Mouse (Mus musculus) MEL (cell line): ENCODE results near the gene Tuba3b. TPM values are rescaled to one million over a fixed set of nuclear protein-coding genes. Genes with fewer than 3 reads are reported as not detected.
A peak's percentile ranks its signal among the peaks of the same experiment; 100 is the strongest.

Experiments
- DNase-seq: peaks from one replicate; pipeline ENCODE4 v3.0.0; 2011; ENCODE audit warnings: low read depth, low spot score
- H3K27ac ChIP-seq: 2 replicates; pipeline ENCODE4 v1.5.1; 2012; ENCODE audit warnings: low read depth, mild to moderate bottlenecking, control low read depth, low read length, moderate library complexity; ENCODE audit not compliant: control insufficient read depth
- H3K27me3 ChIP-seq, 2 experiments: fragments of 150-350 bp in 1 of 2; sonication (generic) in 1 of 2; 2 replicates each; pipeline ENCODE4 v1.6.1; 2012; ENCODE audit warnings: low read length in 2 of 2, mild to moderate bottlenecking in 2 of 2, improper control_type of control experiment in 1 of 2, moderate library complexity in 1 of 2; ENCODE audit not compliant: insufficient read depth in 2 of 2, control insufficient read depth in 1 of 2
- H3K36me3 ChIP-seq, 2 experiments: 2 replicates each; pipeline ENCODE4 v1.6.1; 2012 to 2014; ENCODE audit warnings: low read length in 2 of 2, improper control_type of control experiment in 1 of 2, inconsistent platforms in 1 of 2, mild to moderate bottlenecking in 1 of 2; ENCODE audit not compliant: insufficient read depth in 2 of 2, control insufficient read depth in 1 of 2
- H3K4me1 ChIP-seq, 2 experiments: fragments of 150-350 bp in 1 of 2; sonication (generic) in 1 of 2; 2 replicates each; pipeline ENCODE4 v1.6.1; 2012; ENCODE audit warnings: low read length in 2 of 2, improper control_type of control experiment in 1 of 2, mild to moderate bottlenecking in 1 of 2; ENCODE audit not compliant: insufficient read depth in 2 of 2, control insufficient read depth in 1 of 2
- H3K4me3 ChIP-seq, 2 experiments: fragments of 150-350 bp in 1 of 2; sonication (generic) in 1 of 2; 2 replicates each; pipeline ENCODE4 v1.5.1; 2012; ENCODE audit warnings: low read depth in 2 of 2, low read length in 2 of 2, mild to moderate bottlenecking in 2 of 2, moderate library complexity in 2 of 2, control low read depth in 1 of 2, improper control_type of control experiment in 1 of 2; ENCODE audit not compliant: control insufficient read depth in 1 of 2, insufficient read depth in 1 of 2
- H3K79me2 ChIP-seq: 2 replicates; pipeline ENCODE4 v1.6.1; 2012; ENCODE audit warnings: mild to moderate bottlenecking, low read length, moderate library complexity; ENCODE audit not compliant: control insufficient read depth, poor library complexity, insufficient read depth
- H3K9ac ChIP-seq: 2 replicates; pipeline ENCODE4 v1.6.1; 2012; ENCODE audit warnings: low read depth, mild to moderate bottlenecking, control low read depth, low read length, moderate library complexity; ENCODE audit not compliant: control insufficient read depth, poor library complexity, severe bottlenecking
- H3K9me3 ChIP-seq: fragments of 150-350 bp; sonication (generic); replicated peaks from 2 replicates; pipeline ENCODE4 v1.6.1; 2012; ENCODE audit warnings: mild to moderate bottlenecking, low read length, improper control_type of control experiment, moderate library complexity; ENCODE audit not compliant: insufficient read depth
- CTCF ChIP-seq, 3 experiments: IDR thresholded peaks in 2 of 3; conservative IDR thresholded peaks in 1 of 3; 2 replicates each; pipeline ENCODE4 v1.5.1; 2011 to 2012; ENCODE audit warnings: low read length in 3 of 3, low read depth in 2 of 3, mild to moderate bottlenecking in 2 of 3, improper control_type of control experiment in 1 of 3, inconsistent platforms in 1 of 3, mixed read lengths in 1 of 3, moderate library complexity in 1 of 3; ENCODE audit not compliant: control insufficient read depth in 1 of 3, insufficient read depth in 1 of 3, poor library complexity in 1 of 3, severe bottlenecking in 1 of 3
- E2F4 ChIP-seq: IDR thresholded peaks from 2 replicates; pipeline ENCODE4 v1.6.1; 2011; ENCODE audit warnings: low read depth, low read length, improper control_type of control experiment, borderline replicate concordance
- GATA1 ChIP-seq: IDR thresholded peaks from 2 replicates; pipeline ENCODE4 v1.6.1; 2011; ENCODE audit warnings: low read depth, low read length, improper control_type of control experiment
- HCFC1 ChIP-seq: IDR thresholded peaks from 2 replicates; pipeline ENCODE4 v1.6.1; 2012; ENCODE audit warnings: low read depth, mild to moderate bottlenecking, inconsistent platforms, low read length, improper control_type of control experiment, moderate library complexity
- MAX ChIP-seq: IDR thresholded peaks from 2 replicates; pipeline ENCODE4 v1.6.1; 2011; ENCODE audit warnings: low read length, improper control_type of control experiment
- MAZ ChIP-seq: IDR thresholded peaks from 2 replicates; pipeline ENCODE4 v1.6.1; 2012; ENCODE audit warnings: low read depth, mild to moderate bottlenecking, inconsistent platforms, low read length, improper control_type of control experiment
- MXI1 ChIP-seq: IDR thresholded peaks from 2 replicates; pipeline ENCODE4 v1.6.1; 2011; ENCODE audit warnings: mild to moderate bottlenecking, low read depth, low read length, improper control_type of control experiment
- MYB ChIP-seq: IDR thresholded peaks from 2 replicates; pipeline ENCODE4 v1.6.1; 2011; ENCODE audit warnings: mild to moderate bottlenecking, low read depth, low read length, improper control_type of control experiment
- NRF1 ChIP-seq: IDR thresholded peaks from 2 replicates; pipeline ENCODE4 v1.6.1; 2014; ENCODE audit warnings: low read depth, mild to moderate bottlenecking, inconsistent platforms, low read length, improper control_type of control experiment, moderate library complexity; ENCODE audit not compliant: poor library complexity, insufficient read depth, severe bottlenecking
- RCOR1 ChIP-seq: IDR thresholded peaks from 2 replicates; pipeline ENCODE4 v1.6.1; 2012; ENCODE audit warnings: low read depth, mild to moderate bottlenecking, inconsistent platforms, low read length, improper control_type of control experiment
- UBTF ChIP-seq: IDR thresholded peaks from 2 replicates; pipeline ENCODE4 v1.6.1; 2012; ENCODE audit warnings: low read depth, mild to moderate bottlenecking, inconsistent platforms, low read length, improper control_type of control experiment, moderate library complexity, borderline replicate concordance; ENCODE audit not compliant: insufficient read depth
- USF1 ChIP-seq: IDR thresholded peaks from 2 replicates; pipeline ENCODE4 v1.6.1; 2014; ENCODE audit warnings: low read depth, mild to moderate bottlenecking, inconsistent platforms, low read length, improper control_type of control experiment, moderate library complexity
- ZC3H11A ChIP-seq: IDR thresholded peaks from 2 replicates; pipeline ENCODE4 v1.6.1; 2012; ENCODE audit warnings: low read depth, mild to moderate bottlenecking, inconsistent platforms, low read length, improper control_type of control experiment
- ZNF384 ChIP-seq: IDR thresholded peaks from 2 replicates; pipeline ENCODE4 v1.6.1; 2012; ENCODE audit warnings: low read depth, mild to moderate bottlenecking, inconsistent platforms, low read length, improper control_type of control experiment
- polyA plus RNA-seq, 2 experiments: library from polyadenylated mRNA; stranded (reverse) in 1 of 2; unstranded in 1 of 2; fragments of >175 nt in 1 of 2; fragments of >200 nt in 1 of 2; gene quantifications; 2 replicates each; pipeline versions ENCODE4 v1.2.1 to v1.2.4; 2012; ENCODE audit warnings: low replicate concordance in 2 of 2, low read depth in 1 of 2; ENCODE audit not compliant: insufficient read length in 2 of 2, insufficient read depth in 1 of 2, missing spikeins in 1 of 2
- total RNA-seq: library from RNA; depleted of rRNA; stranded (reverse); fragments of 300-350 nt; gene quantifications from 2 replicates; pipeline ENCODE4 v1.2.3, GENCODE M21; 2012

Gene Tuba3b
- total and polyA plus RNA-seq, 3 experiments: 0.06 to 0.23 TPM; not detected in 1

GRCm38 (mm10) chr6:145664208-145664607, 48.7 kb downstream of the Tuba3b start:
- H3K4me1 ChIP-seq: no peaks in the 10 kb centered on the region
- no peak overlapping the region for H3K9ac ChIP-seq
- DNase-seq: no peak
- H3K9me3 ChIP-seq: no peaks in the 10 kb centered on the region
- H3K79me2 ChIP-seq: no peaks in the 10 kb centered on the region
- no peak overlapping the region for H3K27ac ChIP-seq
- H3K27me3 ChIP-seq: no peaks in the 10 kb centered on the region
- H3K36me3 ChIP-seq: no peaks in the 10 kb centered on the region
- no peak for TF ChIP-seq ZNF384
- TF ChIP-seq USF1: no peak
- no peak for TF ChIP-seq MYB
- no peak for TF ChIP-seq UBTF
- TF ChIP-seq NRF1: no peak
- TF ChIP-seq GATA1: no peak
- no peak for TF ChIP-seq ZC3H11A
- TF ChIP-seq MAX: no peak
- TF ChIP-seq E2F4: no peak
- no peak for TF ChIP-seq HCFC1
- H3K4me3 ChIP-seq: no peak overlapping the region

GRCm38 (mm10) chr6:145665751-145666150, 50.2 kb downstream of the Tuba3b start:
- H3K27ac ChIP-seq: no peak overlapping the region
- TF ChIP-seq CTCF (IDR thresholded peaks at IDR 0.05 in 2 of 3, conservative IDR thresholded peaks at IDR 0.05 in 1 of 3; ENCODE audit: control insufficient read depth in 1 of 3, insufficient read depth in 1 of 3, low read depth in 2 of 3, low read length in 3 of 3, poor library complexity in 1 of 3, severe bottlenecking in 1 of 3): 0 out of 6 replicates have a peak, but pooled peaks of 1 of the 3 experiments have one; percentile 22
- TF ChIP-seq HCFC1: no peak
- H3K4me1 ChIP-seq: no peaks in the 10 kb centered on the region
- no peak overlapping the region for H3K4me3 ChIP-seq
- no peaks in the 10 kb centered on the region for H3K79me2 ChIP-seq
- H3K9me3 ChIP-seq: no peaks in the 10 kb centered on the region
- H3K27me3 ChIP-seq: no peaks in the 10 kb centered on the region
- no peaks in the 10 kb centered on the region for H3K36me3 ChIP-seq
- no peak for DNase-seq
- H3K9ac ChIP-seq: no peak overlapping the region

DNA sequence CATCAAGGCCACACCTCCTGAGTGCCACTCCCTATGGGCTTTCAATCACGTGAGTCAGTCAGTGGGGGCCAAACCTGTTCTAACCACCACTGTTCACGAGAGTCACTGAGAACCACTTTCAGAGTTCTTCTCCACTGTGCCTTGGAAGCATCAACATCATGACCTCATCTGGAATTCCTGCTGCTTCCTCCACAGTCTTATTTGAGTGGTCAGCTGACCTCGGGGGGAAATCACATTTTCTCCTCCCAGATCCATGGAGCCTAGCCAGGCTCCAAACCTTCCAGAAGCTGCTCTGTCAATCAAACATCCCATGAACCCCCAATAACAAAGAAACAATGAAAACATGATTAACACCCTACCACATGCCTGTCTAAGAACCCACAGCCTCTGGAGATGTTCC, 52.1 kb downstream of the Tuba3b start:
- no peak overlapping the region for H3K27ac ChIP-seq
- no peak overlapping the region for H3K4me3 ChIP-seq
- no peaks in the 10 kb centered on the region for H3K9me3 ChIP-seq
- no peaks in the 10 kb centered on the region for H3K4me1 ChIP-seq
- no peak overlapping the region for H3K9ac ChIP-seq
- H3K36me3 ChIP-seq: no peaks in the 10 kb centered on the region
- DNase-seq: no peak
- no peak for TF ChIP-seq USF1
- no peak for TF ChIP-seq RCOR1
- no peak for TF ChIP-seq MAZ
- no peak for TF ChIP-seq MYB
- no peak for TF ChIP-seq MXI1
- no peaks in the 10 kb centered on the region for H3K79me2 ChIP-seq
- H3K27me3 ChIP-seq: no peaks in the 10 kb centered on the region
